Mouse (Mus musculus): Measurements from ENCODE around the gene Glg1.

GRCm38 (mm10) chr8:111299363-111299820, 40.4 kb upstream of the Glg1 start:
- no peak for TF ChIP-seq CTCF (IDR thresholded peaks at IDR 0.05; ENCODE audit: low read depth, low read length)
- TF ChIP-seq POLR2A (IDR thresholded peaks at IDR 0.05; ENCODE audit: borderline replicate concordance, low read depth, low read length): no peak

Data from bone marrow macrophage, adult 2 months (primary cell).